Mouse (Mus musculus) G1E-ER4 (cell line): ENCODE data around the gene Gm9803. TPM values are rescaled to one million over a fixed set of nuclear protein-coding genes. Genes with fewer than 3 reads are reported as not detected.

Experiments used
- GATA1 ChIP-seq: IDR thresholded peaks from one replicate; pipeline ENCODE4 v1.8.0; 2012; ENCODE audit warnings: low read length, inconsistent platforms
- polyA plus RNA-seq: library from polyadenylated mRNA; stranded (reverse); fragments of >175 nt; gene quantifications from 2 replicates; pipeline ENCODE4 v1.2.3, GENCODE M21; 2012

Gene Gm9803
- polyA plus RNA-seq, 1 experiment = 35.3 TPM

DNA sequence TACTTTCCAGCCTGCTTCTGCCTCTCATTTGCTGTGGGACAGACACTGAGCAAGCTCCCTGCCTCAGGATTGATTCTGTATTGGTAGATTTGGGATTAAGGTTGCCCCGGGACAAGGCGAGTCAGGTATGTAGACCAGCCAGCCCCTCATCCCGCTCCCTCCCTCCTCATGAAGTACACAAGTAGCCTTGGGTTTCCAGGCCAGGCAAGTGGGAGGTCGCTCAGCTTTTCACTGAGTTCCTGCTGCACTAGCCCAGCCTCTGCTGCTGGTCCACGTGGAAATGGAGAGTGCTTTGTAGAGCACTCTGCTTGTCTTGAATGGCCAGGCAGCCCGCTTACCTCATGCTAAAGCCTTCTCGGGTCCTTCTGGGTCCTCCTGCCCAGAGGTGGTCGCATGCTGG, 33.9 kb upstream of the Gm9803 start:
- no peak for TF ChIP-seq GATA1

DNA sequence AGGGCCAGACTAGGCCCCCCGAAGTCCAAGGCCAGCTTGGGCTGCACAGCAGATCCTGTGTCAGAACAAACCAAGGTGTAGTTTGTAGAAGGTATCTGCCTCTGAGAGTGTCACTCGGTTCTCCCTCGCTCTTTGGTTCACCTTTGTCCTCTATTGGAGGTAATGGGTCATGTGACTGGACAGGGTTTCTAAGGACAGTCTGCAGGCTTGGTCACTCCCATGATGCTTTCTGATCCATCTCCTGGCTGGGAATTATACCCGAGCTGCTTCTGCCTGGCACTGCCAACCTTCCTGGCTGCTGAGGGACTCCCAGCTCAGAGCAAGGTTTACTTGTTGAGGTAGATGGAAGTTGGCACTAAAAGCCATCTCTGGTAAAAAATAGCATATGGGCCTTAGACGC, 33.0 kb upstream of the Gm9803 start:
- TF ChIP-seq GATA1 = no peak

DNA sequence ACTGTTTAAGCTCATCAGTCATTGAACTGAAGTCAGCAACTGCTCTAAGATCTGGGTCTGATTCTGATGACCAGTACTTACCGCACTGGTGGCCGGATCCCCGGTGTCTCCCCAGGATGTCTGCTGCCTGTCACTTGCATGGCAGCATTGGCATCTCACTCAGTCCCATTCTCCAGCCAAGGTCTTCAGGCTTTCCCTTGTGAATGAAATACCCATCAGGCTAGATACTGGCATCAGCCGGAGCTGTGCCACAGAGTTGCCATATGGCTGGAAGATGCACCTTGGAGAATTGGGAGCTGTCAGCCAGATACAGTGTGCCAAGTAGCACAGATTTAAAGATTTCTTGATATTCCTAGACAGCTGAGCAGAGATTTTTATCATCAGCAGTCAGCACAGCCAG, 21.3 kb upstream of the Gm9803 start:
- no peak for TF ChIP-seq GATA1

GRCm38 (mm10) chr10:43504291-43504690, 19.6 kb upstream of the Gm9803 start:
- TF ChIP-seq GATA1 = no peak

DNA sequence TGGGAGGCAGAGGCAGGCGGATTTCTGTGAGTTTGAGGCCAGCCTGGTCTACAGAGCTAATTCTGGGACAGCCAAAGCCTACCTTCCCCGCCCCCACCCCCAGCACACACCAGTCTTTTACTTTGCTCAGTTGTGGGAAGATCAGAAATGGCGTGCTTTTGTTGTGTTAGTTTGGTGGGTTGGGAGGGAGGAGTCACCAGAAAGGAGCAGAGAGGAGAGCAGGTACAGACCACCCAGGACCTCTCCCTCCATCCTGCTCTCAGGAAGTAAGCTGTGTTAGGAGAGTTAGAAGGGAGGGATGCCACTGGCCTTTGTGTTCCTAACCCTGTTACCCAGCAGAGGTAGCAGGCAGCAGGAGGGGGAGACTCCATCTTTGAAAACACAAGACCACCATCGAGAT, 16.8 kb upstream of the Gm9803 start:
- TF ChIP-seq GATA1 = no peak

DNA sequence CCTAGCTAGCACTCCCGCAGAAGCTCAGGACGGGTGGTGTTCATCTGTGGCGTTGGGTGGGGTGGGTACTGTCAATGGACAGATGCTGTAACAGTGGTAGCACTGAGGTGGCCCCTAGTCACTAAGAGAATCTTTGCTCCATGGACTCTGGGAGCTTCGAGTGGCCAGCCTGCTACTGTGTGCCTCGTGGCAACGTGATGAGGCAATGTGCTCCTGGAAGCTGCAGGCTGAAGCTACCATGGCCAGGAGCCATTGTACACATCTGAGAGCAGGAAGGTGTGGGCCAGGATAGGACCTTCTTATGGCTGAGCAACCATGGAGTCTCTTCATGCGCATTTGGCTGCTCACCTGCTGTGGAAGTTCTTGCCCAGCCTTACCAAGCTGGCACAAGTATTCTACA, 14.7 kb upstream of the Gm9803 start:
- no peak for TF ChIP-seq GATA1

DNA sequence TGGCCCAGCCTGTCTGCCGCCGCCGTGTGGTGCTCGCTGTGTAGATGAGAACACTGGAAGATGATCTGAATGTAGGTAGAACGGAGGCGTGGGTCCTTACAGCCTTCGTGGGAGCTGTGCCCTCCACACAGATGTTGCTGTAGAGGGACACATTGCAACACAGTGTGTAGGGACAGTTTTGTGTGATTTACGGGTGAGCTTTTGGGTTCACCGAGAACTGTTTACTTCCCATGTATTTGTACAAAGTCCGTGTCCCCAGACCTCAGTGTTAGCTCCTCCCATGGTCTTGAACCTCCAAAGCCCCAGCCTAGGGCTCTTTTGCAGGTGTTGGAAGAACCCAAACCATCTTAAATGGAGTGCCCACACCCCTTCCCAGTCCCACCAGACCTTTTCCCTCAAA, 10.9 kb upstream of the Gm9803 start:
- no peak for TF ChIP-seq GATA1

- no peak for TF ChIP-seq GATA1
Observed at GRCm38 (mm10) chr10:43516992-43517660, 6.8 kb upstream of the Gm9803 start.

- TF ChIP-seq GATA1 = no peak
Observed at GRCm38 (mm10) chr10:43517836-43518235, 6.0 kb upstream of the Gm9803 start.

- TF ChIP-seq GATA1 = no peak
Observed at GRCm38 (mm10) chr10:43518368-43518767, 5.5 kb upstream of the Gm9803 start.

DNA sequence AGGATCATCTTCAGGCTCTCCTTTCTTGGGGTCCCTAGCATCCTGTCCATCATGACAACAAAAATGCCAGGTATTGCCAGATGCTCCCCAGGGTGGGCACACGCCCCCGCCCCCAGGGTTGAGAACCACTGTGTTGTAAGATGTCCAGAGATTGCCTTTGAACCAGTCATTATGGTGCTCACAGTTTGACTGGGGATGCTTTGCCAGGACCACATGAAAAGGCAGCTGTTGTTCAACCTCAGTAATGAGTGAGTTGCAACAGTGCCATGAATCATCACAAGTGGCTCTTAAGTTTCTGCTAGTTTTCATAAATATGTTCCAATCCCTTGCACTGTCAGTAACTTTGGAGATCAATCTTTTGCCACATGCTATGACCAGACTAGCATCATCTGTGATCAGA, 3.9 kb upstream of the Gm9803 start:
- no peak for TF ChIP-seq GATA1

- TF ChIP-seq GATA1 = no peak
Observed at GRCm38 (mm10) chr10:43527283-43528269, 3.7 kb downstream of the Gm9803 start.

DNA sequence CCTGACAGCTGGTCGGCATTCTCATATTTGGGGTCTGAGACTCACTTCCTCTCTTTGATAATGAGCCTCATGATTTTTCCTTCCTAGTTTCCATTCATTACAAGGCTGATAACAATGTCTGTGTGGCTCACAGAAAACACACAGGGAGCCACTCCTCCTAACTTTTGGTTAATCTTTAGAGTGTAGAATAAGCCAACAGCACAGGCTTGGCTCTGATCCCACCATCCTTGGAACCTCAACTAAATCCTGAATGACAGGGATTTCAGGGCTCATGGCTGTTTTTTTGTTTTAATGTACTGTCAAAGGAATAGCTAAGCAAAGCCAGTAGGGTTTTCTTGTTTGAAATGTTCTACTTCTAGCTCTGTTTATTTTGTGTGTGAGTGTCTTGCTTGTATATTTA, 10.5 kb downstream of the Gm9803 start:
- TF ChIP-seq GATA1 = no peak

- no peak for TF ChIP-seq GATA1
Observed at GRCm38 (mm10) chr10:43537652-43538051, 13.8 kb downstream of the Gm9803 start.

- no peak for TF ChIP-seq GATA1
Observed at GRCm38 (mm10) chr10:43538831-43539230, 14.9 kb downstream of the Gm9803 start.

DNA sequence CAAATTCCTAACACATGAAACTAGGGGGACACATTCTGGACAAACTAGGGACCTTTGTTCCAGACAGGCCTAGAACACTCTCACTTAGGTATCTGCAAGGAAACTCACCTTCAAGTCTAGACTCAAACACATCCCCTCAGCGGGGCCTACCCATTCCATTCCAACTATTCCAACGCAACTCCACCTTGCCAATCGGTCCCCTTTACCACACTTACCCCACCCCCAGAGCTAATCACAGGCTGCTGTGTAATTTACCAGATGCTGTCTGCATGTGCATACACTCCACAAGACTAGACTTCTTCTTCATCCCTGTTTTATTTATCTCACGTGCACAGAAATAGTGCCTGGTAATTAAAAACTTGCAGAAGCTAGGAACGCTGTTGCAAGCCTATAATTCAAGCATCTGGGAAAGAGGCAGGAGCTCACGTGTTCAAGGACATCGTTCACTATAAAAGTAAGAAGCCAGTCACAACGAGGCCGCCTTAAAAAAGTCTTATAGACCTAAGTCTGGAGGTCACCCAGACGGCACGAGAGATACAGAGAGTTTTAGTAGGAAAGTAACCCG, 15.9 kb downstream of the Gm9803 start:
- TF ChIP-seq GATA1 = no peak
